Mouse (Mus musculus): ENCODE measurements around the gene Cd34.

GRCm38 (mm10) chr1:194901075-194901474, 37.5 kb upstream of the Cd34 start:
- TF ChIP-seq CTCF (IDR thresholded peaks at IDR 0.05) (no peak), EP300 (IDR thresholded peaks at IDR 0.05; ENCODE audit: insufficient read depth, low read depth, low read length) (no peak), POLR2A (IDR thresholded peaks at IDR 0.05; ENCODE audit: insufficient read depth, low read depth, low read length) (no peak)

Data from heart, adult 2 months (tissue).